Mouse (Mus musculus) testis, postnatal 14 days (tissue): Measurements from ENCODE around the gene Egr2.

Source experiments
- DNase-seq: peaks from one replicate; pipeline ENCODE4 v3.0.0; 2021; ENCODE audit warnings: low spot score

Egr2 gene

GRCm38 (mm10) chr10:67535256-67535655 is at the start of gene Egr2:
Egr2 (plus strand) TSS chr10:67535475.
- no peak for DNase-seq

GRCm38 (mm10) chr10:67487496-67487895 is 47.8 kb upstream of the Egr2 start:
- no peak for DNase-seq

GRCm38 (mm10) chr10:67489836-67490235 is 45.4 kb upstream of the Egr2 start:
- no peak for DNase-seq

DNA sequence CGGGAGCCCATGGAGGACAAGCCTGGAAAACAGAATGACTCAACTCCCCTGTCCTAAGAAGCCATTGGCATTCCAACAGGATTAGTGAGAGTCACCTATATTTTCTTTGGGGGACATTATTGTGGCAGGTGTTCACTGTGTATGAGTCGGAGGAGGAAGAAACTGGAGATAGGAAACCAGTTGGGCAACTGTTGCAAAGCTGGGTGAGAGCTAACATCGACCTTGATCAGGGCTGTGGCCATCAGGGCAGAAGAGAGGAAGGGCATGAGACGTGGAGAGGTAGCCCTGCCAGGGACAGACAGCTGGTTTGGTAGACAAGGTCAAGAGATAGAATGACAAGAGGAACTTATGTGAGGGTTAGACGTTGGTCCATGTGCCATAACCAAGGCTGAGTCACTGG is 44.6 kb upstream of the Egr2 start:
- DNase-seq, result no peak

GRCm38 (mm10) chr10:67492161-67492571 is 43.1 kb upstream of the Egr2 start:
- DNase-seq, result no peak

DNA sequence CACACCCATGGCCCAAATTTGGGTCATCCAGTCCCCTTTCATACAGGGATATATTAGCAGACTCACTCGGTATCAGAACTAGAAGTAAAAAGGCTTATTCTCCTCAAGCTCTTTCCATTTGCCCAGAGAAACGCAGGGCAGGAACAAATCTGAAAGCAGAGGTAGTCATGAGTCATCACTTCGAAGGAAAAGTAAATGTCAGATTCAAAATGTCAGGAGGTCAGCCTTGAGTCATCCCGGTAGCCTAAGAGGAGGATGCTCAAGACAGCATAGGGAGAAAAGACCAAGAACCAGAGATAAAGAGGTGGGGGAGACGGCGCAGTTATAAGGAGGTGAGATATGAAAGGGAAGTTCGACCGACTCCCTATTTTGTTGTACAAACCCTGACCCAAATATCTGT is 41.7 kb upstream of the Egr2 start:
- no peak for DNase-seq

DNA sequence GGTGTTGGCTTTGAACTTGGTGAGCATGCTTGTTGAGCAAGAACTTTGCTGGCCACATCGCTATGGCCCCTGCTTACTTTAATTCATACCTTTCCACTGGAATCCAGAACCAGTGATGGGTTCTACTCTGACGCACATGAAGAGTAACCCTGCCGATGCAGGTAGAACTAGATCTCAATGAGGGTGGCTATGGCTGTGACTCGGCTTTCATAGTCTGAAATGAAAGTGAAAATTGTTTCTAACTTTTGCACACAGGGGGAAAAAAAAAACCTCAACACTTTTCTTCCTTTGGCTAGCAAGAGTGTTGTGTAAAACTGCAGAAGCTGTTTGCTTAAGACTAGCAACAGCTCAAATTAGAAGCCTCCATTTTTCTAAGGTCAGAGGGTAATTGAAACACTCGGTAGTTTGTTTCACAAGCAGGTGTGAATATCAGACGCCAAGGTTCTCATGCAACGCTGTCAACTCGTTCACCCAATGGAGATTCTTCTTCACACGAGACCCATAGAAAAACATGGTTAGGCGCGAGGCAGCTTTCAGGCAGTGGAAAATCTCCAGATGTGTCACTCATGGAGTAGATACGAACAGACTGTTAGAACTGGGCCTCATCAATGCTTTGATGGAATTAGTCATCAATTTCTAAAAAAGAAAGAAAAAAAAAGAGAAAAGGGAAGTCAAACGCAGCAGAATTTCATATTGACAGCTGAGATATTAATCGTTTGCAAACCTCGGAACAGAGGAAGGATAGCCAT is 38.0 kb upstream of the Egr2 start:
- no peak for DNase-seq

GRCm38 (mm10) chr10:67497951-67498350 is 37.3 kb upstream of the Egr2 start:
- no peak for DNase-seq

DNA sequence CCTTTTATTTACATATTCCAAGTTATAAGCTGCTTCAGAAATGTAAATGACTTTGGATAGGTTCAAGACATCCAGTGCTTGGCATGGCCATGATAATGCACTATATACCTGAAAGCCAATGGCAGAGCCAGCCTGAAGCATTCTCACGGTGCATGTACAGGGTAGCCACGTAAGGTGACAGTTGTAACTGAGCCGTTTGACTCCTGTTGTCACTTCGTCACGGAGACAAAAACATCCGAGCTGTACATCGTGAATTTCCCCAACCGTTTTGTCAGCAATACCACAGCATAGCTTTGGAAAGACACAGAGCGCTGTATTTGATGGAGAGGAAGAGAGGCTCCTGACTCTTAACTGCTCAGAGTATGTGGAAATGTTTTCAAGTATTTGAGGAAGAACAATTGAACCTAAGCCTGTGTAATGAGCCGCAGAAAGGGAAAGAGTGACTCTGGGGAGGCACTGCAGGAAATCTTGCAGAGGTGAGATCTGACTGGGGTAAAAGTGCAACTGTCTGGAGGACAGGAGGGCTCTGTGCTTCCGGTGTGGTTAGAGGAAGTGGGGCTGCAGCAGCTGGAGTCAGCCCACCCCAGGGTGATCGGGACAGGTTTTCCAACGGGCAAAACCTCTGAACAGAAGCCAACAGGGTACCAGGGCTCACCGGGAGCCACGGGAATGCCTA is 31.8 kb upstream of the Egr2 start:
- no peak for DNase-seq

DNA sequence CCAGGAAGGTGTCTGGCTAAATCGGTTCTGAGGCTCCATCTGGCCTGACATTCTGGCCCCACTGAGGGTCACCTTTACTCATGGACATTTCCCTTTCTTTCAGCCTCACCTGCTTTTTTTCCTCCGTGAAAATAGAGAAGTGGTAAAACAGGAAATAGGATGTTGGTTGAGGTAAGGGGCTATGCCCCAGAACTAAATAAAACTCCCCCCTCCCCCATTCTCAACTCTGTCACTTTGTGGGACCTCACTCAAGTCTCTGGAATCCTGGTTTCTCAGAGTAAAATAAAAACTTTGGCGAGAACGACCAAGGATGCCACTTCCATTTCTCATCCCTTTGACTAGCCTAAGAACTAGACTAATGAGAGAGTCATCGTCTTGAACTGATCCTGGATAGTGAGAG is 31.2 kb upstream of the Egr2 start:
- no peak for DNase-seq

DNA sequence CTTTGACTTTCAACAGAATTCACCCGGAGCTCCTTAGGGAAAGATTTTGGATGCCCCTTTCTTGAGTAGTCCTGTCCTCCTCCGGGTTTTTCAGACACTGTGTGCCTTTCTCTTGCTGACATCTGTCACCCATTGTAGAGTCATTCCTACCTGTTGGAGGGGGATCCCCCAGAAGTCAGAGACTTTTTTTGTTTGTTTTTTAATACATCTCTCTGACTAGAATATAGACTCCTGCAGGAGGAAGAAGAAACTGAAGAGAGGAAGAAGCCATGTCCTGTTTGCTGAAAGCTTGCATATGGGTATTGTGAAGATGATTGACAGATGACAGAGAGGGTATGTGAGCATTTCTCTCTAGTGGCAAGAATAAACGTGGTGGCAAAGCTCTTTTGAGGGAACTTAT is 30.0 kb upstream of the Egr2 start:
- DNase-seq, result no peak

- no peak for DNase-seq
Measured at GRCm38 (mm10) chr10:67512211-67512610, 23.1 kb upstream of the Egr2 start.

- DNase-seq, result peak; percentile 25
Measured at GRCm38 (mm10) chr10:67512871-67513270, 22.4 kb upstream of the Egr2 start.

DNA sequence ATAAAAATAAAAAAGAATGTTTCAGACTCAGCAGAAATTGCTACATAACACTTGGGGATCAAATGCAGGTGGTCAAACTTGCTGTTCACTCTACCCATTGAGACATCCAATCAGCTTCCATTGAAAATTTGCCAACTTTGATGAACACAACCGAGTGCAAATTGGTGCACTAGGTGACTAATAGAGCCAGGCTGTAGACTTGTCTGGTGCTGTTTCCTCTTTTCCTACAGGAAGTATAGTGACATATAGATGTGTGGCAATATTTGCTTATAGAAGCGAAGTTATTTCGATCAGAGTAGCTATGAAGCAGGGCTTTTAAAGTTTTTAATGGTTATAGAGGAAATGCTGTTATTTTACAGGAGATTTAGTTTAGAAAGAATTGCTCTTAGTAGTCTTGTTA is 16.5 kb upstream of the Egr2 start:
- DNase-seq, result no peak

DNA sequence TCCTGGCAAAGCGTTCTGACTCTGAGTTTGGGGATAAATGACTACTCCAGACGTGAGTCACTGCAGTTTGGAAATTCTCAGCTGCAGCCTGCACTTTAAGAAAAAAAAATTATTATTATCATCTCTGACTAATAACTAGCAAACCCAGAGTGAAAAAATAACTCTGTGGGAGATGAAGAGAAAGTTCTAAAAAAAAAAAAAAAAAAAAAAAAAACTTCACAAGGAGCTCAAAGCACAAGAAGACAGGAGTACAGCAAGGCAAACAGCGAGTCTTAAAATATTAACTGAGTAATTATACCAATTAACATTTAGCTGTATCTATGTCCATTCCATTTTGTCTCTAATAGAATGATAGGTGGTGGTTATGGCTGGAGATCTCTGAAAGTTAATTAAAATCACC is 11.1 kb upstream of the Egr2 start:
- no peak for DNase-seq

GRCm38 (mm10) chr10:67524694-67525093 is 10.6 kb upstream of the Egr2 start:
- DNase-seq, result no peak

DNA sequence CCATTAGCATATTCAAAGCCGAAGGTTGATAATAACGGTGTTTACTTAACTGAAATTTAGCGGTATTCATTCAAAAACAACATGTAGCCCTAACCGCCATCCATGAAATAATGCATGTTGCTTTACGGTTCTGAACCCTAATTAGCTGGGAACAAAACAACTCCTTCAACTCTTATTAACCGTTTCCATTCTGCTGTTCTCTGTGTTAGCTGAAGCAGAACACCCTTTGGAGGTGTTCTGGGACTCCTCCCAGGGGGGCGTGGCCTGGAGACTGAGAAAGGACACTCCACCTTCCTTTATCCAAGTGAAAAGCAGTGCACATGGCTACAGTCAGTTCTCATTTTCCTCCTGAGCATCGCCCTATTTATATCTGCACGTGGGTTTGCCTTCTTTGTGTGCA is 8.8 kb upstream of the Egr2 start:
- no peak for DNase-seq

- no peak for DNase-seq
Measured at GRCm38 (mm10) chr10:67529769-67530168, 5.5 kb upstream of the Egr2 start.

- peak; percentile 69 for DNase-seq
Measured at GRCm38 (mm10) chr10:67535972-67536371, 697 bp downstream of the Egr2 start.

DNA sequence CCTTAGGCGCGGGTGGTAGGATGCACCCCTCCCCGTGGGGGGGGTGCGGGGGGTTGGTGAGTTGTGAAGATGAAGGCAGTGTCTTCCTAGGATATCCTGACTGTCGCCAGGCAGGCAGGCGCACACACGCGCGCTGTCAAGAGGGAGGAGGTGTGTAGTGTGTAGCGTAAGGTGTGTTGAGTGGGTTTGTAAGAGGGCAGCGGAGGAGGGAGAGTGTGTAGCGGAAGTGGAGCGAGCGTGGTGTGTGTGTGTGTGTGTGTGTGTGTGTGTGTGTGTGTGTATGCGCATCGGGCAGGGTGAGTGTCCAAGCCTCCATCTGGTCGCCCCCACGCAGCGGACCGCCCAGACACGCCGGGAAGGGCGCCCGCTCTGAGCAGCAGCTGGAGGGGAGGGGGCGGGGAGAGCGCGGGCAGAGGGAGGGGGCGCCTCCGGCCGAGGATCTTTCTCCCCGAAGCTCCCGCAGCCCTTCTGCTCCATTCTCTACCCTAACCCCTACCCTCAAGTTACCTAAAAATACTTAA is 1.4 kb downstream of the Egr2 start:
- DNase-seq, result peak; percentile 36

DNA sequence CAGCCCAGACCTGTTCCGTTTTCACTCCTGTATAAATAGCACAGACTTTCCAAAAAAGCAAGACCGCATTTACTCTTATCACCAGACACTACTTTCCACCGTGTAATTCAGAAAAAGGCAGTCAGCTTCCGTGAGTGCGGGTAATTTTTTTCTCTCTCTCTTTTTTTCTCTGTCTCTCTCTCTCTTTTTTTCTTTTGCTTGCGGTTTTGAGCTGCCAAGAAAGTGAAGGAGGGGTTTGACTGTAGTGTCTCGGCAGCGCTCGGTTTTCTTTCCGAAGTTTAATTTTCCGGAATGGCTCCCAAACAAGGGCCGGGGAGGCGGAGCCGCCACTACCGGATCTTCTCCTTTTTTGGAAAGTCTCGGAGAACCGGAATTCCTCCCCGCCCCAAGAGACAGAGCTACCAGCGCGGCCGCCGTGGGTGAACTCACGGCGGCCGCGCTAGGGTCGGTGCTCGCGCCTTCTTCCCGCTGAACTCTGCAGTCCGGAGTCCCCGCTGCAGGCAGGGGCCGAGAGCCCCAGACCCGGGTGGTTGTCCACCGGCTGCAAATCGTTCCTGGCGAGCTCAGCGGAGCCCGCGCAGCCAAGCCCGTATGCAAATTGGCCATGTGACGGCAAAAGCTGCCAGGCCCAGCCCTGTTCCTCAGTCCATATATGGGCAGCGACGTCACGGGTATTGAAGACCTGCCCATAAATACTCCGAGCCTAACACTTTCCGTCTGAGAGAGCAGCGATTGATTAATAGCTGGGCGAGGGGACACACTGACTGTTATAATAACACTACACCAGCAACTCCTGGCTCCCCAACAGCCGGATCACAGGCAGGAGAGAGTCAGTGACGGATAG is 2.1 kb downstream of the Egr2 start:
- peak; percentile 86 for DNase-seq

DNA sequence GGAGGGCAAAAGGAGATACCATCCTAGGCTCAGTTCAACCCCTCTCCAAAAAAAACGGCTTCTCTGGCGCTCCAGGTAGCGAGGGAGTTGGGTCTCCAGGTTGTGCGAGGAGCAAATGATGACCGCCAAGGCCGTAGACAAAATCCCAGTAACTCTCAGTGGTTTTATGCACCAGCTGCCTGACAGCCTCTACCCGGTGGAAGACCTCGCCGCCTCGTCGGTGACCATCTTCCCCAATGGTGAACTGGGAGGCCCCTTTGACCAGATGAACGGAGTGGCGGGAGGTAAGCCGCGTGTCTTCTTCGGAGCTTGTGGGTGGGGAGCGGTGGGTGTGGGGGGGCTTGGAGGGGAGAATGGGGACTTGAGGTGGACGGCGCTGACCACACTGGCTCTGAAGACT is 2.8 kb downstream of the Egr2 start:
- DNase-seq, result no peak
